9 mouse cellular contexts compared by ENCODE assay signal in the genomic region with DNA sequence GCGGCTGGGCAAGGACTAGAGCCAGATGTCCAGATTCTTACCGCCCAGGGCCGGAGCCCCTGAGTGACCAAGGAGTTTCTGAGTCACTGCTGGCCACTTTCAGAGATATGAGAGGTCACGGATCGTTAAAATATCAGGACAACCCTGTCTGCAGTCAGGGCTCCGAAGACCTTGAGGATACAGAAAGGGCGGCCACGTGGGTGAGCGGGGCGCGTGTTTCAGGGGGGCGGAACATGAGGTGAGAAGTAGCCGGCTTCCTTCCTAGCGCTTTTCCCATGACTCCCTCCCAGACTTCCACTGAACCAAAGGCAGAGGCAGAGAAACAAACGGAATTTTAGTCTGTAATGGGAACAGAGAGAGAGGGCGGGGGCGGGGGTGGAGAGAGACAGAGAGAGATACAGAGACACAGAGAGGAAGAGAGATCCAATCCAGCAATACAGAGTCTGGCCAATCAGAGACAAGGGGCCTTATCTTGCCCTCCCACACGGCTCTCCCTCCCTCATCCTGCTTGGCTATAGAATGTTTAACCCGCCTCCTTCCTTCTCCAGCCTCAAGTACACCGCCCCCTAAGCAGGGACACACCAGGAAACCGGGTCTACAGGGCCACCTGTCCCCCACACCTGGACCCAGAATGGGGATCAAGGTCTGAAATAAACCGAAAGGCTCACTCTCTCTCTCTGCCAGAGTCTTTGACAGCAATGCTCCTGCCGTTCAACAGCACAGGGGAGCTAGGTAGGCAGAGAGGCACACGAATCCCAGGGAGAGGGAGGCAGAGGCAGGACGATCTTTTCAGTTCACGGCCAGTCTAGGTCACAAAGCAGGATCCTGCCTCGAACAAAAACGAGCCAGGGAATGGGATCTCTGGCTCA. TPM values are rescaled to one million over a fixed set of nuclear protein-coding genes. Genes with fewer than 3 reads are reported as not detected.
DNase-seq lines count a peak whose midpoint lies in the region; ATAC-seq and TF ChIP-seq lines count a peak whose summit lies in the region.
"Had no signal": no experiment of that assay in that cellular context is flagged by ENCODE, and none has a peak within 500 bp of the region (broad histone marks: within the 10 kb centered on the region; RNA-seq: fewer than 3 reads in every experiment).

No protein-coding gene starts in this region.

- peaks cover 37% of the 10 kb centered on the region for H3K36me3 ChIP-seq in hindbrain, embryonic 10.5 days
- H3K36me3 ChIP-seq: limb, embryonic 15.5 days had no signal

- no peak for TF ChIP-seq CTCF in left cerebral cortex, adult 2 months (IDR thresholded peaks at IDR 0.05)

- H3K4me3 ChIP-seq in left cerebral cortex, adult 2 months: peak overlapping the region; percentile 38
- H3K4me3 ChIP-seq in hindbrain, embryonic 10.5 days: no peak overlapping the region
- H3K4me3 ChIP-seq: limb, embryonic 15.5 days had no signal

- no peaks in the 10 kb centered on the region for H3K9me3 ChIP-seq in hindbrain, embryonic 10.5 days
- H3K9me3 ChIP-seq: limb, embryonic 15.5 days had no signal

- peak; percentile 81 to 90 for DNase-seq in adrenal gland, adult (ENCODE audit: inconsistent age in 2 of 2, low spot score in 1 of 2)
- DNase-seq in adrenal gland, postnatal 4 days (ENCODE audit: low spot score in 2 of 2): no peak
- DNase-seq in left cerebral cortex, adult 2 months (ENCODE audit: extremely low spot score in 1 of 2, low spot score in 2 of 2): peak; percentile 39 to 58
- no peak for DNase-seq in left cerebral cortex, postnatal 4 days
- DNase-seq in right cerebral cortex, postnatal 25 days: peak; percentile 62
- no peak for DNase-seq in urinary bladder, postnatal 4 days (ENCODE audit: low spot score in 2 of 2)
- DNase-seq in hindbrain, embryonic 10.5 days (ENCODE audit: low spot score): no peak

- intact Hi-C loops in left cerebral cortex, adult 2 months (cut with DNase I): loop anchor here (5.0 kb wide), 2 partner anchors 123 to 273 kb away; partner anchors contain the start of gene Atp2a2
- intact Hi-C loops in left cerebral cortex, postnatal 4 days (cut with DNase I): no loop called here

- H3K4me1 ChIP-seq in hindbrain, embryonic 10.5 days (replicated peaks): peaks cover 26% of the 10 kb centered on the region

- ATAC-seq in erythroid progenitor cell, adult 5-6 weeks (replicated peaks; ENCODE audit: low FRiP score, poor library complexity, severe bottlenecking): peak; percentile 90

- WGBS in hindbrain, embryonic 10.5 days: 77% methylated on average over 28 of the region's 28 CpGs

- peak overlapping the region; percentile 88 for H3K27ac ChIP-seq in left cerebral cortex, adult 2 months
- no peak overlapping the region for H3K27ac ChIP-seq in hindbrain, embryonic 10.5 days
- H3K27ac ChIP-seq: limb, embryonic 15.5 days had no signal

- peaks cover 9% of the 10 kb centered on the region; the same call in 1 of the 2 replicates for H3K27me3 ChIP-seq in hindbrain, embryonic 10.5 days (ENCODE audit: insufficient read depth, poor library complexity, severe bottlenecking)
- H3K27me3 ChIP-seq: limb, embryonic 15.5 days had no signal

RNA-seq across cellular contexts. Expression of gene Camkk2, which starts 4.2 kb away (rescaled TPM):
- total RNA-seq in adrenal gland, postnatal 4 days (2021): 10 to 100 TPM; 31.5 to 36.3 TPM
- total RNA-seq in left cerebral cortex, adult 2 months (2021): 100 to 1,000 TPM; 238 to 248 TPM
- total RNA-seq in left cerebral cortex, postnatal 4 days (2021): 100 to 1,000 TPM; 130 to 137 TPM
- total RNA-seq in erythroid progenitor cell, adult 5-6 weeks (2015; ENCODE audit: low replicate concordance): 23.9 and 25.2 TPM in 2 replicates
- total RNA-seq in erythroid progenitor cell, adult 5-6 weeks (2017; ENCODE audit: low replicate concordance): 27.9 and 38.0 TPM in 2 replicates
- polyA plus RNA-seq in hindbrain, embryonic 10.5 days (2016; fragmentation: Nextera tagmentation; extraction: Ambion mirVana): 25.1 and 29.3 TPM in 2 replicates

RNA-seq across cellular contexts. Expression of gene Anapc5, which starts 46.2 kb away (rescaled TPM):
- 100 to 1,000 TPM; 308 to 320 TPM for total RNA-seq in adrenal gland, postnatal 4 days (2021)
- total RNA-seq in left cerebral cortex, adult 2 months (2021): 100 to 1,000 TPM; 222 to 229 TPM
- total RNA-seq in left cerebral cortex, postnatal 4 days (2021): 100 to 1,000 TPM; 386 to 393 TPM
- total RNA-seq in erythroid progenitor cell, adult 5-6 weeks (2015; ENCODE audit: low replicate concordance): 195 and 227 TPM in 2 replicates
- 271 and 364 TPM in 2 replicates for total RNA-seq in erythroid progenitor cell, adult 5-6 weeks (2017; ENCODE audit: low replicate concordance)
- 491 and 495 TPM in 2 replicates for polyA plus RNA-seq in hindbrain, embryonic 10.5 days (2016; fragmentation: Nextera tagmentation; extraction: Ambion mirVana)

Comparison
In these comparisons a context has a peak if more than half of its experiments do, and no peak if none do; other contexts are left out.
1. DNase-seq: peak in adrenal gland, adult (2 of 2), left cerebral cortex, adult 2 months (2 of 2) and right cerebral cortex, postnatal 25 days (single experiment); none in adrenal gland, postnatal 4 days (0 of 2), left cerebral cortex, postnatal 4 days (single experiment), urinary bladder, postnatal 4 days (0 of 2) and hindbrain, embryonic 10.5 days (single experiment).